Mouse (Mus musculus) gastrocnemius, postnatal 4 days (tissue): ENCODE measurements at regions not wholly inside any gene's neighbourhood (a gene's known extent, or its start where the extent isn't known, plus 50 kb on each side); places are given as distances from the start of the nearest gene placed in this dataset.

Source experiments
- DNase-seq, 2 experiments: peaks; one replicate each; pipeline ENCODE4 v3.0.0; 2021 to 2022; ENCODE audit warnings: low spot score in 2 of 2, mixed read lengths in 2 of 2

- DNase-seq, result no peak
Measured at GRCm38 (mm10) chr8:92302694-92303093, 54.7 kb upstream of the Irx5 start.

GRCm38 (mm10) chr8:92301029-92301428 is 56.4 kb upstream of the Irx5 start:
- no peak for DNase-seq

- no peak for DNase-seq
Measured at GRCm38 (mm10) chr8:92286841-92287811, 70.3 kb upstream of the Irx5 start.

GRCm38 (mm10) chr8:92275755-92276154 is 81.7 kb upstream of the Irx5 start:
- DNase-seq, result no peak

GRCm38 (mm10) chr8:92272726-92273125 is 84.7 kb upstream of the Irx5 start:
- no peak for DNase-seq

- DNase-seq, result no peak
Measured at GRCm38 (mm10) chr8:92272073-92272472, 85.4 kb upstream of the Irx5 start.

- DNase-seq, result no peak
Measured at GRCm38 (mm10) chr8:92270636-92271035, 86.8 kb upstream of the Irx5 start.

GRCm38 (mm10) chr8:92267415-92267814 is 90.0 kb upstream of the Irx5 start:
- DNase-seq, result no peak

- DNase-seq, result no peak
Measured at GRCm38 (mm10) chr8:92260056-92260455, 97.4 kb upstream of the Irx5 start.

GRCm38 (mm10) chr8:92258258-92258657 is 99.2 kb upstream of the Irx5 start:
- DNase-seq, result no peak

- DNase-seq, result no peak
Measured at GRCm38 (mm10) chr8:92252597-92253375, 104.6 kb upstream of the Irx5 start.

- DNase-seq, result no peak
Measured at GRCm38 (mm10) chr8:92246301-92246700, 111.1 kb upstream of the Irx5 start.

GRCm38 (mm10) chr8:92240686-92241275 is 116.6 kb upstream of the Irx5 start:
- DNase-seq, result no peak

- no peak for DNase-seq
Measured at GRCm38 (mm10) chr8:92231326-92232225, 125.8 kb upstream of the Irx5 start.

GRCm38 (mm10) chr8:92229526-92229925 is 127.9 kb upstream of the Irx5 start:
- DNase-seq, result no peak

GRCm38 (mm10) chr8:92224929-92225328 is 132.5 kb upstream of the Irx5 start:
- DNase-seq, result no peak

GRCm38 (mm10) chr8:92222992-92223391 is 134.4 kb upstream of the Irx5 start:
- DNase-seq, result no peak

- DNase-seq, result no peak
Measured at GRCm38 (mm10) chr8:92219181-92219890, 138.1 kb upstream of the Irx5 start.

- no peak for DNase-seq
Measured at GRCm38 (mm10) chr8:92217521-92217920, 139.9 kb upstream of the Irx5 start.

- no peak for DNase-seq
Measured at GRCm38 (mm10) chr8:92216176-92216575, 141.2 kb upstream of the Irx5 start.
